Mouse (Mus musculus) heart, embryonic 14.5 days (tissue): ENCODE measurements around the gene Lig3. TPM values are rescaled to one million over a fixed set of nuclear protein-coding genes. Genes with fewer than 3 reads are reported as not detected.

Experiments
- ATAC-seq: fragments of 200-750 bp; cut with Nextera tagmentation; 2 replicates; pipeline ENCODE4 v1.8.0; 2017; ENCODE audit warnings: low read depth, moderate TSS enrichment; ENCODE audit not compliant: insufficient number of reproducible peaks, insufficient read depth, low FRiP score
- H3K27ac ChIP-seq, 2 experiments: fragments of 200-500 bp in 1 of 2; fragments of 300-500 bp in 1 of 2; sonication (generic) in 1 of 2; replicated peaks in 1 of 2; 2 replicates each; pipeline ENCODE4 v1.5.1; 2012 to 2014; ENCODE audit warnings: low read depth in 2 of 2, low read length in 2 of 2, control low read depth in 1 of 2, mild to moderate bottlenecking in 1 of 2, mixed read lengths in 1 of 2; ENCODE audit not compliant: control insufficient read depth in 1 of 2, insufficient read depth in 1 of 2
- H3K27me3 ChIP-seq: fragments of 300-500 bp; sonication (generic); 2 replicates; pipeline ENCODE4 v1.6.1; 2014; ENCODE audit warnings: mild to moderate bottlenecking, low read length, control low read depth; ENCODE audit not compliant: control insufficient read depth, insufficient read depth
- H3K36me3 ChIP-seq: fragments of 300-500 bp; sonication (generic); 2 replicates; pipeline ENCODE4 v1.6.1; 2014; ENCODE audit warnings: mild to moderate bottlenecking, control low read depth, low read length, mixed read lengths; ENCODE audit not compliant: control insufficient read depth, insufficient read depth
- H3K4me1 ChIP-seq, 2 experiments: fragments of 200-500 bp in 1 of 2; fragments of 300-500 bp in 1 of 2; sonication (generic) in 1 of 2; 2 replicates each; pipeline ENCODE4 v1.6.1; 2012 to 2014; ENCODE audit warnings: low read length in 2 of 2, control low read depth in 1 of 2, mixed read lengths in 1 of 2; ENCODE audit not compliant: control insufficient read depth in 2 of 2, insufficient read depth in 2 of 2
- H3K4me2 ChIP-seq: fragments of 300-500 bp; sonication (generic); 2 replicates; pipeline ENCODE4 v1.6.1; 2014; ENCODE audit warnings: mild to moderate bottlenecking, low read length
- H3K4me3 ChIP-seq, 2 experiments: fragments of 200-500 bp in 1 of 2; fragments of 300-500 bp in 1 of 2; sonication (generic) in 1 of 2; 2 replicates each; pipeline ENCODE4 v1.5.1; 2012 to 2014; ENCODE audit warnings: low read length in 2 of 2, mild to moderate bottlenecking in 2 of 2, control low read depth in 1 of 2, low read depth in 1 of 2, moderate library complexity in 1 of 2; ENCODE audit not compliant: control insufficient read depth in 1 of 2, insufficient read depth in 1 of 2
- H3K9ac ChIP-seq: fragments of 300-500 bp; sonication (generic); 2 replicates; pipeline ENCODE4 v1.6.1; 2014; ENCODE audit warnings: mild to moderate bottlenecking, low read length
- H3K9me3 ChIP-seq: fragments of 300-500 bp; sonication (generic); 2 replicates; pipeline ENCODE4 v1.6.1; 2016; ENCODE audit warnings: low read length, control low read depth; ENCODE audit not compliant: control insufficient read depth
- WGBS: fragments of 180-500 bp; shearing (Covaris S2); extraction: QIAGEN DNeasy Blood & Tissue Kit; methylation state at CpG from one replicate; pipeline ENCODE4 v1.1.7; 2014; 5-methylcytosine and 5-hydroxymethylcytosine counted together
- polyA plus RNA-seq: library from polyadenylated mRNA; unstranded; fragments of >200 nt; fragmentation: Nextera tagmentation; extraction: Ambion mirVana; gene quantifications from 2 replicates; pipeline ENCODE4 v1.2.1, GENCODE M21; 2014

Lig3 gene
- polyA plus RNA-seq, 1 experiment from 2014 or later = 22.9 TPM

DNA sequence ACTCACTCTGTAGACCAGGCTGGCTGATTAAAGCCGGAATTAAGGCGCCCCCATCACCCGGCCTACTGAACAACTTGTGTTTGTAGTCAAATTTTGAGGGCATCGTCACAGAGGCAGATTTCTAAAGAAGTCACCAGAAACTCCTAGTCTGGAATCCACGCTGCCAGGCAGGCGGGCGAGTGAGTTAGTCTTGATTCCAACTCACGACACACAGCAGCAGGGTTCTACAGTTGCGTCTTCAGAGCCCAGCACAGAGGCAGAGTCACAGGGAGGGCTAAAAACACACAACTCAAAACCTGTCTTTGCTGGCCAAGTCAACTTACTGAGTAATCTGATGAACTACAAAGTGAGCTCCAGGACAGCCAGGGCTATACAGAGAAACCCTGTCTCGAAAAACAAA lies 71.6 kb downstream of the Lig3 start:
- Histone ChIP-seq H3K4me1 (0 out of 4 replicates have a peak, but pooled peaks cover 0 to 2% of the 10 kb centered on the region in 2 experiments), H3K9ac (no peak overlapping the region), H3K27me3 (no peaks in the 10 kb centered on the region), H3K9me3 (no peaks in the 10 kb centered on the region), H3K4me3 (no peak overlapping the region), H3K4me2 (no peak overlapping the region), H3K36me3 (no peaks in the 10 kb centered on the region), H3K27ac (no peak overlapping the region)
- ATAC-seq = no peak
- 83% methylated on average over 10 of the region's 10 CpGs for WGBS

DNA sequence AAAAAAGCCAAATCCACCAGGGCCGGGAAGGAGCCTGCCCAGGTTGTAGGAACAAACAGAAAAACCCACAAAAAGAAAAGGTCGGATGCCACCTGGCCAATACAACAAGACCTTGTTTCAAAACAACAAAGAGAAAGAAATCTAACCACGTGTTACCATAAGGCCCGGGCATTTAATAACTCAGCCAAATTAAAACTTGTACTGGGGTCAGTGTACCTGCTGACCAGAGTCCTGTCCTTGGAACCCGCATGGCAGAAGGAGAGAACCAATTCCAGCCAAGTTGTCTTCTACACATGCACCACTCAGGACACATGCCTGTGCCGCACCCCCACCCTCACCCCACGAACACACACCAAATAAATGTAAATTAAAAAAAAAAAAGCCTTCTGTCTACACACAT lies 72.0 kb downstream of the Lig3 start:
- Histone ChIP-seq H3K4me2 (no peak overlapping the region), H3K36me3 (no peaks in the 10 kb centered on the region), H3K9ac (no peak overlapping the region), H3K27me3 (no peaks in the 10 kb centered on the region), H3K27ac (no peak overlapping the region), H3K9me3 (no peaks in the 10 kb centered on the region), H3K4me3 (no peak overlapping the region), H3K4me1 (0 out of 4 replicates have a peak, but pooled peaks cover 0 to 2% of the 10 kb centered on the region in 2 experiments)
- WGBS = 84% methylated on average over 7 of the region's 7 CpGs
- ATAC-seq = no peak

Other genes starting within 250 kb of the Lig3 start
- 0.38 and 0.47 TPM in 2 replicates for gene Cct6b, start 16.8 kb upstream of the Lig3 start, polyA plus RNA-seq
- 24.4 and 27.1 TPM in 2 replicates for gene Zfp830, start 16.8 kb upstream of the Lig3 start, polyA plus RNA-seq
- gene Rffl, start 90.1 kb downstream of the Lig3 start, polyA plus RNA-seq = 3.7 and 3.8 TPM in 2 replicates
- 15.0 and 15.8 TPM in 2 replicates for gene Rad51d, start 109.5 kb downstream of the Lig3 start, polyA plus RNA-seq
- 0.09 and 0.35 TPM in 2 replicates for gene Fndc8, start 111.0 kb downstream of the Lig3 start, polyA plus RNA-seq
- gene Nle1, start 127.3 kb downstream of the Lig3 start, polyA plus RNA-seq = 18.8 and 19.0 TPM in 2 replicates
- gene Unc45b, start 129.4 kb downstream of the Lig3 start, polyA plus RNA-seq = 206 and 211 TPM in 2 replicates
- gene Slfn5, start 170.2 kb downstream of the Lig3 start, polyA plus RNA-seq = 6.2 and 6.8 TPM in 2 replicates
- gene Slfn9, start 210.7 kb downstream of the Lig3 start, polyA plus RNA-seq = 12.4 and 13.8 TPM in 2 replicates
- gene Slfn8, start 239.7 kb downstream of the Lig3 start, polyA plus RNA-seq = 0.58 TPM in 2 replicates